Mouse (Mus musculus) G1E-ER4 (cell line): Measurements from ENCODE around the gene Bnip2. TPM values are rescaled to one million over a fixed set of nuclear protein-coding genes. Genes with fewer than 3 reads are reported as not detected.

Experiments
- GATA1 ChIP-seq: IDR thresholded peaks from one replicate; pipeline ENCODE4 v1.8.0; 2012; ENCODE audit warnings: low read length, inconsistent platforms
- polyA plus RNA-seq: library from polyadenylated mRNA; stranded (reverse); fragments of >175 nt; gene quantifications from 2 replicates; pipeline ENCODE4 v1.2.3, GENCODE M21; 2012

Bnip2 gene
- polyA plus RNA-seq, 1 experiment: 55.4 TPM

GRCm38 (mm10) chr9:70006984-70007383, 17.7 kb downstream of the Bnip2 start:
- TF ChIP-seq GATA1: no peak

DNA sequence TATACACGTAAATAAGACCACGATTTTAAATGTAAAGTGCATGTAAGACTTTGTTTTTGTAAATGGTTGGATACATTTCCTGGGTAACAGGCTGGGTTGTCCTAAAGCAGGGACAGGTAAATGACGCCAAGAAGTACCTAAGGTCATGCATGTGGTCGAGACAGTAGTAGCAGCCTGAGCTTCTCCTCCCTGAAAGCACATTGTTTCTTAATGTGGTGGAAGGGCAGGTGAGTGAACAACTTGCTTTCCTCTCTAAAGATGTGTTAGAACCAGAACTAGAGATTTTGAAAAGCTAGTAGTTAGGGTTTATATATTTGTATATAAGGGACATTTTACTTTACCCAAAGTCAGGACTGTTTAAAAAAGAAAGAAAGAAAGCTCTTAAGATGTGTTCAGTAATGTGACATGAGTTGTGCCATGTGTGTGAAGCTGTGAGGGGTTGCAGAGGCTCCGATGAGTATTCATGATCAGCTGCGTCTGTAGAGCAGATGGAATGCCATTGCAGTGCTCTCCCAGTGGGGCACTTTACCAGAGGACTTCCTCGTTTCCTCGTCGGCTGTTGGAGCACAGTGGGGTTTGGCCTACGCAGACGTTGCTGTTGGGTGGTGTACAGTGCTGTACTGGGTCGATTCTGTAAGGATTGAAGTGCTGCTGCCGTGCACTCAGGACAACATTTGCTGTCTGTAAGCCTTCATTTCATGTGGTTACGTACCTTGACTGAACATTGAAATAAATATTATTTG, 18.4 kb downstream of the Bnip2 start:
- TF ChIP-seq GATA1: no peak

GRCm38 (mm10) chr9:70009754-70010304, 20.6 kb downstream of the Bnip2 start:
- no peak for TF ChIP-seq GATA1

GRCm38 (mm10) chr9:70010781-70011473, 21.7 kb downstream of the Bnip2 start:
- no peak for TF ChIP-seq GATA1

- TF ChIP-seq GATA1: no peak
These were observed 22.5 kb downstream of the Bnip2 start for GRCm38 (mm10) chr9:70011537-70012407.

- no peak for TF ChIP-seq GATA1
These were observed 23.2 kb downstream of the Bnip2 start, which contains the start of gene Gtf2a2 for GRCm38 (mm10) chr9:70012408-70012901. Gene Gtf2a2, plus strand, starts transcription at chr9:70012550.

GRCm38 (mm10) chr9:70015632-70016031, 26.4 kb downstream of the Bnip2 start:
- TF ChIP-seq GATA1: no peak

GRCm38 (mm10) chr9:70018879-70019278, 29.6 kb downstream of the Bnip2 start:
- no peak for TF ChIP-seq GATA1

GRCm38 (mm10) chr9:70021610-70022009, 32.3 kb downstream of the Bnip2 start:
- no peak for TF ChIP-seq GATA1

DNA sequence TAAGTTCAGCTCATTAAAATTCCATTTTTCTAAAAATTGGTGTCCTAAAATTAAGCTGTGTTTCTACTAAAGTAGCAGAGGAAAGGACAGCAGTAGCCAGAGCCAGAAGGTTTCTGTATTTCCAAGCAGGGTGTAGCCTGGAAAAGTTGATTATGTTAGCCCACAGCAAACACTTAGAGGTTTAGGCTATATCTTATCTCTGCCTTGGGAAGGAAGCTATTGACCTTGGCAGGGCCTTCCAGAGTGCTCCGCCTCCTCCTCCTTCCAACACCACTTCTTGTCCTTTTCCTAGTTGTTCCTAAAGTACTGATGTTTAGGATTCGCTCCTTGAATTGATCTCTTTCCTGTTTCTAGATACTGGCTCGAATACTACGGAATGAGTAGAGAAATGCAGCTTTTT, 32.8 kb downstream of the Bnip2 start:
- no peak for TF ChIP-seq GATA1

DNA sequence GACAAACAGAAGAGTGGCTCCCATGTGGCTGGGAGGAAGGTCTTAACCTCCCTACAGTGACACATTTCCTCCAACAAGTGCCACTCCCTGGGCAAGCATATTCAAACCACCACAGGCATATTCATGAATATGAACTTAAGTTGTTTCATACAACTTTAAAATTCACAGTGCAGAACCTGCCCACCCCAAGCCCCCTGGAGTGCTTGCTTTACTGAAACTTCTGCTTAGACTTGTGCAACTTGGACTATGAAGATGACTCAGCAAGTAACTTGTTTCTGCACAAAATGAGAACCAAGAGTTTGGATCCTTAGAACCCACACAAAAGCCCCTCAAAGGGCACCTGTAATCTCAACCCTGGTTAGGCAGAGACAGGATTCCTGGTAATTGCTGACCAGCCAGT, 35.4 kb downstream of the Bnip2 start:
- TF ChIP-seq GATA1: no peak

- no peak for TF ChIP-seq GATA1
These were observed 36.2 kb downstream of the Bnip2 start for GRCm38 (mm10) chr9:70025365-70026012.

GRCm38 (mm10) chr9:70032167-70032566, 42.9 kb downstream of the Bnip2 start:
- TF ChIP-seq GATA1: no peak

- no peak for TF ChIP-seq GATA1
These were observed 43.8 kb downstream of the Bnip2 start for GRCm38 (mm10) chr9:70033056-70033455.

- TF ChIP-seq GATA1: no peak
These were observed 45.4 kb downstream of the Bnip2 start for GRCm38 (mm10) chr9:70034702-70035101.
